Mouse (Mus musculus): ENCODE results near the gene Rassf8. TPM values are rescaled to one million over a fixed set of nuclear protein-coding genes. Genes with fewer than 3 reads are reported as not detected.

Gene Rassf8
- polyA plus RNA-seq, 1 experiment = 6.3 TPM

- H3K36me3 ChIP-seq (ENCODE audit: control insufficient read depth, insufficient read depth) = no peaks in the 10 kb centered on the region
- H3K4me3 ChIP-seq = no peak overlapping the region
- no peak overlapping the region for H3ac ChIP-seq (ENCODE audit: control insufficient read depth, insufficient read length)
- no peak overlapping the region for H3K4me2 ChIP-seq (ENCODE audit: low read depth)
- H3K79me2 ChIP-seq (ENCODE audit: control insufficient read depth, insufficient read depth) = peaks cover 38% of the 10 kb centered on the region
- H3K27me3 ChIP-seq (ENCODE audit: control insufficient read depth, insufficient read depth, insufficient read length) = no peaks in the 10 kb centered on the region
- no peak for TF ChIP-seq MYOD1 (IDR thresholded peaks at IDR 0.05; ENCODE audit: control insufficient read depth in 1 of 3, insufficient read length in 2 of 3, low read depth in 2 of 3)
- no peak for TF ChIP-seq SRF (IDR thresholded peaks at IDR 0.05; ENCODE audit: control insufficient read depth, insufficient read length, low read depth)
- no peak for TF ChIP-seq POLR2A (IDR thresholded peaks at IDR 0.05; ENCODE audit: insufficient read length, low read depth)
- peak; percentile 67 for TF ChIP-seq POLR2AphosphoS2 (IDR thresholded peaks at IDR 0.05; ENCODE audit: insufficient read length, low read depth)
These were observed 110.9 kb downstream of the Rassf8 start for GRCm38 (mm10) chr6:145857428-145857827.

- Histone ChIP-seq H3K4me2 (ENCODE audit: low read depth) (no peak overlapping the region), H3K79me2 (ENCODE audit: control insufficient read depth, insufficient read depth) (peaks cover 42% of the 10 kb centered on the region), H3ac (ENCODE audit: control insufficient read depth, insufficient read length) (no peak overlapping the region), H3K27me3 (ENCODE audit: control insufficient read depth, insufficient read depth, insufficient read length) (no peaks in the 10 kb centered on the region), H3K36me3 (ENCODE audit: control insufficient read depth, insufficient read depth) (no peaks in the 10 kb centered on the region), H3K4me3 (no peak overlapping the region)
- TF ChIP-seq POLR2A (IDR thresholded peaks at IDR 0.05; ENCODE audit: insufficient read length, low read depth) = no peak
- no peak for TF ChIP-seq CEBPB (IDR thresholded peaks at IDR 0.05; ENCODE audit: insufficient read depth, poor library complexity, severe bottlenecking)
- no peak for TF ChIP-seq MYOG (IDR thresholded peaks at IDR 0.05; ENCODE audit: control insufficient read depth in 1 of 3, insufficient read depth in 1 of 3, insufficient read length in 2 of 3, low read depth in 2 of 3)
- TF ChIP-seq REST (IDR thresholded peaks at IDR 0.05; ENCODE audit: insufficient read depth, insufficient read length) = no peak
- TF ChIP-seq USF1 (IDR thresholded peaks at IDR 0.05; ENCODE audit: low read depth) = no peak
- no peak for TF ChIP-seq SRF (IDR thresholded peaks at IDR 0.05; ENCODE audit: control insufficient read depth, insufficient read length, low read depth)
- no peak for TF ChIP-seq MYOD1 (IDR thresholded peaks at IDR 0.05; ENCODE audit: control insufficient read depth in 1 of 3, insufficient read length in 2 of 3, low read depth in 2 of 3)
- no peak for TF ChIP-seq TCF12 (IDR thresholded peaks at IDR 0.05; ENCODE audit: insufficient read depth, poor library complexity, severe bottlenecking)
- no peak for TF ChIP-seq E2F4 (IDR thresholded peaks at IDR 0.05; ENCODE audit: insufficient read depth)
- TF ChIP-seq MAX (IDR thresholded peaks at IDR 0.05; ENCODE audit: low read depth) = no peak
These were observed 111.9 kb downstream of the Rassf8 start for GRCm38 (mm10) chr6:145858414-145858813.

GRCm38 (mm10) chr6:145860350-145860749, 113.8 kb downstream of the Rassf8 start:
- peaks cover 55% of the 10 kb centered on the region for H3K79me2 ChIP-seq (ENCODE audit: control insufficient read depth, insufficient read depth)
- H3K27me3 ChIP-seq (ENCODE audit: control insufficient read depth, insufficient read depth, insufficient read length) = no peaks in the 10 kb centered on the region
- TF ChIP-seq REST (IDR thresholded peaks at IDR 0.05; ENCODE audit: insufficient read depth, insufficient read length) (no peak), POLR2A (IDR thresholded peaks at IDR 0.05; ENCODE audit: insufficient read length, low read depth) (peak; percentile 28), USF1 (IDR thresholded peaks at IDR 0.05; ENCODE audit: low read depth) (no peak), POLR2AphosphoS2 (IDR thresholded peaks at IDR 0.05; ENCODE audit: insufficient read length, low read depth) (peak; percentile 48), MYOG (IDR thresholded peaks at IDR 0.05; ENCODE audit: control insufficient read depth in 1 of 3, insufficient read depth in 1 of 3, insufficient read length in 2 of 3, low read depth in 2 of 3) (no peak)
- H3ac ChIP-seq (ENCODE audit: control insufficient read depth, insufficient read length) = no peak overlapping the region
- peak overlapping the region; percentile 71 for H3K4me3 ChIP-seq
- no peaks in the 10 kb centered on the region for H3K36me3 ChIP-seq (ENCODE audit: control insufficient read depth, insufficient read depth)
- H3K4me2 ChIP-seq (ENCODE audit: low read depth) = peak overlapping the region; percentile 99

GRCm38 (mm10) chr6:145861462-145862227, 115.1 kb downstream of the Rassf8 start:
- H3K36me3 ChIP-seq (ENCODE audit: control insufficient read depth, insufficient read depth) = no peaks in the 10 kb centered on the region
- TF ChIP-seq MYOG (IDR thresholded peaks at IDR 0.05; ENCODE audit: control insufficient read depth in 1 of 3, insufficient read depth in 1 of 3, insufficient read length in 2 of 3, low read depth in 2 of 3) (no peak), MYOD1 (IDR thresholded peaks at IDR 0.05; ENCODE audit: control insufficient read depth in 1 of 3, insufficient read length in 2 of 3, low read depth in 2 of 3) (no peak), POLR2A (IDR thresholded peaks at IDR 0.05; ENCODE audit: insufficient read length, low read depth) (no peak), E2F4 (IDR thresholded peaks at IDR 0.05; ENCODE audit: insufficient read depth) (no peak), TCF3 (IDR thresholded peaks at IDR 0.05; ENCODE audit: insufficient read length, low read depth) (no peak), REST (IDR thresholded peaks at IDR 0.05; ENCODE audit: insufficient read depth, insufficient read length) (no peak), TCF12 (IDR thresholded peaks at IDR 0.05; ENCODE audit: insufficient read depth, poor library complexity, severe bottlenecking) (no peak), CEBPB (IDR thresholded peaks at IDR 0.05; ENCODE audit: insufficient read depth, poor library complexity, severe bottlenecking) (no peak), USF1 (IDR thresholded peaks at IDR 0.05; ENCODE audit: low read depth) (no peak), POLR2AphosphoS2 (IDR thresholded peaks at IDR 0.05; ENCODE audit: insufficient read length, low read depth) (no peak), MAX (IDR thresholded peaks at IDR 0.05; ENCODE audit: low read depth) (no peak), SRF (IDR thresholded peaks at IDR 0.05; ENCODE audit: control insufficient read depth, insufficient read length, low read depth) (no peak)
- H3K27me3 ChIP-seq (ENCODE audit: control insufficient read depth, insufficient read depth, insufficient read length) = no peaks in the 10 kb centered on the region
- peak overlapping the region; percentile 71 for H3K4me3 ChIP-seq
- H3K4me2 ChIP-seq (ENCODE audit: low read depth) = peak overlapping the region; percentile 99
- peaks cover 55% of the 10 kb centered on the region for H3K79me2 ChIP-seq (ENCODE audit: control insufficient read depth, insufficient read depth)
- H3ac ChIP-seq (ENCODE audit: control insufficient read depth, insufficient read length) = no peak overlapping the region

GRCm38 (mm10) chr6:145862321-145862720, 115.8 kb downstream of the Rassf8 start:
- no peaks in the 10 kb centered on the region for H3K36me3 ChIP-seq (ENCODE audit: control insufficient read depth, insufficient read depth)
- H3K4me3 ChIP-seq = peak overlapping the region; percentile 71
- TF ChIP-seq MYOG (IDR thresholded peaks at IDR 0.05; ENCODE audit: control insufficient read depth in 1 of 3, insufficient read depth in 1 of 3, insufficient read length in 2 of 3, low read depth in 2 of 3) = no peak
- TF ChIP-seq MAX (IDR thresholded peaks at IDR 0.05; ENCODE audit: low read depth) = no peak
- no peak for TF ChIP-seq MYOD1 (IDR thresholded peaks at IDR 0.05; ENCODE audit: control insufficient read depth in 1 of 3, insufficient read length in 2 of 3, low read depth in 2 of 3)
- no peak for TF ChIP-seq REST (IDR thresholded peaks at IDR 0.05; ENCODE audit: insufficient read depth, insufficient read length)
- no peak for TF ChIP-seq TCF3 (IDR thresholded peaks at IDR 0.05; ENCODE audit: insufficient read length, low read depth)
- TF ChIP-seq E2F4 (IDR thresholded peaks at IDR 0.05; ENCODE audit: insufficient read depth) = no peak
- no peak for TF ChIP-seq POLR2A (IDR thresholded peaks at IDR 0.05; ENCODE audit: insufficient read length, low read depth)
- no peak for TF ChIP-seq POLR2AphosphoS2 (IDR thresholded peaks at IDR 0.05; ENCODE audit: insufficient read length, low read depth)
- no peak for TF ChIP-seq USF1 (IDR thresholded peaks at IDR 0.05; ENCODE audit: low read depth)
- TF ChIP-seq CEBPB (IDR thresholded peaks at IDR 0.05; ENCODE audit: insufficient read depth, poor library complexity, severe bottlenecking) = no peak
- no peak for TF ChIP-seq SRF (IDR thresholded peaks at IDR 0.05; ENCODE audit: control insufficient read depth, insufficient read length, low read depth)
- no peak for TF ChIP-seq TCF12 (IDR thresholded peaks at IDR 0.05; ENCODE audit: insufficient read depth, poor library complexity, severe bottlenecking)
- peak overlapping the region; percentile 94 for H3ac ChIP-seq (ENCODE audit: control insufficient read depth, insufficient read length)
- peak overlapping the region; percentile 99 for H3K4me2 ChIP-seq (ENCODE audit: low read depth)
- peaks cover 55% of the 10 kb centered on the region for H3K79me2 ChIP-seq (ENCODE audit: control insufficient read depth, insufficient read depth)
- no peaks in the 10 kb centered on the region for H3K27me3 ChIP-seq (ENCODE audit: control insufficient read depth, insufficient read depth, insufficient read length)

Measured in myocyte (in vitro differentiated cells).